Mouse (Mus musculus): Measurements from ENCODE around the gene Tmem80.

Gene Tmem80

GRCm38 (mm10) chr7:141324686-141325085 is 2.9 kb upstream of the Tmem80 start:
- DNase-seq (ENCODE audit: low read depth, low spot score), result no peak

DNA sequence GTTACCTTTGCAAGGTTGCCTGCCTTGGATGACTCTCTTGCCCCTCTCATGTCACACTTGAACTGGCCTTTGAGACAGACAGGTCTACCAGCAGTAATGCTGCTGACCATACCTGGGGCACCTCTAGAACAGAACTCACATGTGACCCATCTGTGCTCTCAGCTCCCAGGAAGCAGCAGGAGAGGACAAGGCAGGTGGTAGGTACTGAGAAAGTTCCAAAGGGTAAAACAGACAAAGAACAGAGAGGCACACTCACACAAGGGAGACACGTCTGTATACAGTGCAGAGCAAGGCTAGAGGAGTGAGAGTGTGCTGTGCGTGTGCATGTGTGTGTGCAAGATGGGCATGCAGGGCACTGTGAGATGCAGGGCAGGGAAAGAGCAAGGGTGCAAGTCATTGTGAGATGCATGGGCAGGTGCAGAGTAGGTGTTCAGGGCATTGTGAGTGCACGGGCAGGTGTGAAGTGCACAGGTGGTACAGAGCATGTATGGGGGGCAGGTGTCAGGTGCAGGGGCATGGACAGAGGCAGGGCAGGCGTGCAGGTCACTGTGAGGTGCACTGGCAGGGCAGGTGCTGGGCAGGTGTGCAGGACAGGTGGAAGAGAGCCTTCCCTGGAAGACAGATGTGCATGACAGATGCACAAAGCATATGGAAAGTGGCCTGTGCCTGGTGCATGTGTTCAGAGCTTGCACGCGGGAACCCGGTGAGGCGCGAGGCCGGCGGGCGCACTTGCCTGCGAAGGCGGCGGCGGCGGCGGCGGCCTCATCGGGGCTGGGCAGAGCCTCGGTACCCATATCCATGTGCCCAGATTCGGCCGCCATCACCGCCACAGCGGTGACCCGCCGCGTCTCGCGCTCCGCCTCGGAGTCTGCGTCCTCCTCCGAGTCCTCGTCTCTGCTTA is 743 bp upstream of the Tmem80 start:
- no peak for DNase-seq (ENCODE audit: low read depth, low spot score)

GRCm38 (mm10) chr7:141328373-141328990 is 943 bp downstream of the Tmem80 start:
- no peak for DNase-seq (ENCODE audit: low read depth, low spot score)

DNA sequence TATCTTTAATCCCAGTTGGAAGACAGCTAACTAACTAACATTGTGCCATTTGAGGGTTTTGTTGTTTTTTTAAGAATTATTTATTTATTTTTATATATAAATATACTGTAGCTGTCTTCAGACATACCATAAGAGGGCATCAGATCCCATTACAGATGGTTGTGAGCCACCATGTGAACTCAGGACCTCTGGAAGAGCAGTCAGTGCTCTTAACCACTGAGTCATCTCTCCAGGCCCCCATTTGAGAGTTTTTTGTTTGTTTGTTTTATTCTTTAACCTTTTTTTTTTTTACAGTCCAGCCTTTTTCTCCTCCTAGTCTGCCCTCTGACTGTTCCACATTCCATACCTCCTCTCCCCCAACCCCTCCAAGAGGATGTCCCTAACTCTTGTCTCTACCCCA is 3.2 kb downstream of the Tmem80 start:
- no peak for DNase-seq (ENCODE audit: low read depth, low spot score)

GRCm38 (mm10) chr7:141331990-141332389 is 4.5 kb downstream of the Tmem80 start:
- no peak for DNase-seq (ENCODE audit: low read depth, low spot score)

GRCm38 (mm10) chr7:141335044-141335579 is 7.6 kb downstream of the Tmem80 start:
- no peak for DNase-seq (ENCODE audit: low read depth, low spot score)

GRCm38 (mm10) chr7:141335682-141336081 is 8.1 kb downstream of the Tmem80 start:
- DNase-seq (ENCODE audit: low read depth, low spot score), result no peak

GRCm38 (mm10) chr7:141336296-141336695 is 8.8 kb downstream of the Tmem80 start:
- no peak for DNase-seq (ENCODE audit: low read depth, low spot score)

DNA sequence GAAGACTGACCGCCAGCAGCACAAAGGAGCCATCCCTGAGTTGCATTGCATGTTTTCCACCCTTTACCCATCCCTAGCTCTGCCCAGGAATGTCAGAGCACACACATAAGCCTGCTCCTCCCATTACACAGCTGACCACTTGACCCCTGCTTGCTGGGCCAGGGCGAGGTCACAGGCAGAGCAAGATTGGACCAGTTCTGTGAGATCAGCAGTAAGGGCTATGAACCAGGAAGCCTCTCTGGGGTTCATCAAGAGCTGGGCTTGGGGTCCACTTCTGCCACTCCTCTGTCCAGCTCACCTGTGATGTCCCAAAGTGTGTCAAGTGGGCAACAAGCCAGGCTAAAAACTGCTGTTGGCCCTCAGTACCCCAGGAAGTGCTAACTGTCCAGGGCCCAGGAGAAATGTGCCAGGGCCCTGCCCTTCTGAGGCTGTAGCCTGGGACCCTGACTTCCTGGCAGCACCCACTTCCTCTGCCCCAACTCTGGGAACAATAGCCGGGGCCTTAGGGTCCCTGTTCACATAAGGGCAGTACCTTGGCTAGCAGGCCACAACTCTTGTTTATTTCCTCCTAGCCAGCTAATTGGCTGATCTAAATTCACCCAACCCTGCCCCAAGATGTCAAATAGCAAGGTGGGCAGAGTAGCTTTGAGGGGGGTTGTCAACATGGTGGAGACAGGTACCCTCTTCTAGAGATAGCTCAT is 10.3 kb downstream of the Tmem80 start:
- no peak for DNase-seq (ENCODE audit: low read depth, low spot score)

- DNase-seq (ENCODE audit: low read depth, low spot score), result no peak
Measured at GRCm38 (mm10) chr7:141338576-141339131, 11.1 kb downstream of the Tmem80 start, which contains the start of gene Eps8l2. Eps8l2 (plus strand) TSS chr7:141338880.

GRCm38 (mm10) chr7:141339215-141339920 is 11.8 kb downstream of the Tmem80 start:
- no peak for DNase-seq (ENCODE audit: low read depth, low spot score)

DNA sequence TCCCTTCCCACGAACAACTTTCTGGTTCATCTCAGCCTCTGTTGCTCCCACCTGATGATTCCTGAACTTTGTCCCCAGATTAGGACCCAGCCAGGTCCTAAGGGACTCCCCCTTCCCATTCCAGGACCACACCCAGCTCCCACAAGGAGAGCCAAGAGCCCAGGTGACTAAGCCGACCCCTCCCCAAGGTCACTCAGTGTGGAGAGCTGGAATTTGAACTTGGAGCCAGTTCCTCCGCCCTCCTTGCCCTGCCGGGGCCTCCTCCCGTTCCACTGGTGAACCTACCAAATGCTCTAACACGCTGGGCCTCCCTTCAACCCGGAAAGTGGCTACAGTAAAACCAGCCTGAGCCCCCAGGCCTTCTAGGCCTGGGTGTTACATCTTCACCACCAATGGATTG is 12.5 kb downstream of the Tmem80 start:
- DNase-seq (ENCODE audit: low read depth, low spot score), result no peak

- DNase-seq (ENCODE audit: low read depth, low spot score), result no peak
Measured at GRCm38 (mm10) chr7:141340476-141340875, 12.9 kb downstream of the Tmem80 start.

GRCm38 (mm10) chr7:141341689-141342226 is 14.2 kb downstream of the Tmem80 start:
- DNase-seq (ENCODE audit: low read depth, low spot score), result no peak

GRCm38 (mm10) chr7:141343230-141343629 is 15.7 kb downstream of the Tmem80 start:
- no peak for DNase-seq (ENCODE audit: low read depth, low spot score)

- DNase-seq (ENCODE audit: low read depth, low spot score), result no peak
Measured at GRCm38 (mm10) chr7:141343696-141344095, 16.2 kb downstream of the Tmem80 start.

GRCm38 (mm10) chr7:141344787-141345186 is 17.2 kb downstream of the Tmem80 start:
- DNase-seq (ENCODE audit: low read depth, low spot score), result no peak

DNA sequence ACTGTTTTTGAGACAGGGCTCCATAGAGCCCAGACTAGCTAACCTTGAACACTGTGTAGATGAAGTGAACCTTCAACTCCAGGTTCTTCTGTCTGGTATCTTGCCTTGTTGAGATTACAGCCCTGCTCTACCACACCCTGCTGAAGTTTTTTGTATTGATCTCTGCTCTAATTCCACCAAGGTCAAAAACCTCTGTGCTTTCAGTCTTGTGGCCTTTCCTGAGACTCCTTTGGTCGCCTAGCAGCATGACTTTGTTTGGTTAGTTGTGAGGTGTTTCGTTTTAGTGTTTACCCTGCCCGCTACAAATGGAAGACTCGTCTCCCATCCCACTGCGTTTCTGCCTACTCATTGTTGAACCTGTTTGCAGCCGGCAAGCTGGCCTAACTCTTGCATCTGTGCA is 23.5 kb downstream of the Tmem80 start:
- DNase-seq (ENCODE audit: low read depth, low spot score), result no peak

- DNase-seq (ENCODE audit: low read depth, low spot score), result no peak
Measured at GRCm38 (mm10) chr7:141355051-141355450, 27.5 kb downstream of the Tmem80 start.

DNA sequence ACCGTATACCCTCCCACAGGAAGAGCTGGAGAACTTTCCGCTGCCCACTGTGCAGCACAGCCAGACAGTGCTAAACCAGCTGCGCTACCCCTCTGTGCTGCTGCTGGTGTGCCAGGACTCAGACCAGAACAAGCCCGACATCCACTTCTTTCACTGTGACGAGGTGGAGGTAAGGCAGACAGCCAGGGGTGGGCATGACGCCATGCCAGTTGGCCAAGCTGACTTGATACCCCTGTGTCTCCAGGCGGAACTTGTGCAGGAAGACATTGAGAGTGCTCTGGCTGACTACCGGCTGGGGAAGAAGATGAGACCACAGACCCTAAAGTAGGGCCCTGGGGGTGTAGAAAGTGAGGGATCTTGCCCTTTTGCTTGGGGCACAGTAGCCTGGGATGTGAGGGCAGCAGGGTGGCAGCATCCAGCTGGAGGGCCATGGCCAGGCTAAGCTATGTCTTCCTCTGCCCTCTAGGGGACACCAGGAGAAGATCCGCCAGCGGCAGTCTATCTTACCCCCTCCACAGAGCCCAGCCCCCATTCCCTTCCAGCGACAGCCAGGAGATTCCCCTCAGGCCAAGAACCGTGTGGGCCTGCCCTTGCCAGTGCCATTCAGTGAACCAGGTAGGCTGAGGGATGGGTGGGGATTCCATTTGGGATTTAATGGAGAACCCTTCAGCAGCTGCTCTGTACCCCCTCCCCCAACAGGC is 28.2 kb downstream of the Tmem80 start:
- DNase-seq (ENCODE audit: low read depth, low spot score), result no peak
